Mouse (Mus musculus) liver, embryonic 12.5 days (tissue): ENCODE data around the gene Cacna2d4. TPM values are rescaled to one million over a fixed set of nuclear protein-coding genes. Genes with fewer than 3 reads are reported as not detected.

Experiments
- ATAC-seq: fragments of 200-750 bp; cut with Nextera tagmentation; 2 replicates; pipeline ENCODE4 v1.8.0; 2017; ENCODE audit warnings: moderate number of reproducible peaks, mild to moderate bottlenecking, moderate library complexity
- H3K27ac ChIP-seq: fragments of 300-500 bp; sonication (generic); 2 replicates; pipeline ENCODE4 v1.5.1; 2016; ENCODE audit warnings: mild to moderate bottlenecking
- H3K27me3 ChIP-seq: fragments of 300-500 bp; sonication (generic); replicated peaks from 2 replicates; pipeline ENCODE4 v1.6.1; 2016; ENCODE audit warnings: mild to moderate bottlenecking, moderate library complexity
- H3K36me3 ChIP-seq: fragments of 300-500 bp; sonication (generic); 2 replicates; pipeline ENCODE4 v1.6.1; 2016; ENCODE audit warnings: mild to moderate bottlenecking, moderate library complexity
- H3K4me1 ChIP-seq: fragments of 300-500 bp; sonication (generic); 2 replicates; pipeline ENCODE4 v1.6.1; 2016
- H3K4me2 ChIP-seq: fragments of 300-500 bp; sonication (generic); 2 replicates; pipeline ENCODE4 v1.6.1; 2016; ENCODE audit warnings: mild to moderate bottlenecking, moderate library complexity
- H3K4me3 ChIP-seq: fragments of 300-500 bp; sonication (generic); 2 replicates; pipeline ENCODE4 v1.5.1; 2016; ENCODE audit warnings: mild to moderate bottlenecking, moderate library complexity
- H3K9ac ChIP-seq: fragments of 300-500 bp; sonication (generic); 2 replicates; pipeline ENCODE4 v1.6.1; 2016; ENCODE audit warnings: mild to moderate bottlenecking, moderate library complexity
- H3K9me3 ChIP-seq: fragments of 300-500 bp; sonication (generic); replicated peaks from 2 replicates; pipeline ENCODE4 v1.6.1; 2016; ENCODE audit warnings: mild to moderate bottlenecking, moderate library complexity
- WGBS: fragments of 180-500 bp; shearing (Covaris S2); methylation state at CpG from one replicate; pipeline ENCODE4 v1.1.7; 2016; ENCODE audit not compliant: insufficient replicate concordance; 5-methylcytosine and 5-hydroxymethylcytosine counted together
- polyA plus RNA-seq: library from polyadenylated mRNA; unstranded; fragments of >200 nt; fragmentation: Nextera tagmentation; extraction: Ambion mirVana; gene quantifications from 2 replicates; pipeline ENCODE4 v1.2.1, GENCODE M21; 2016

The Cacna2d4 gene
- polyA plus RNA-seq, 1 experiment from 2014 or later = 0.05 TPM

DNA sequence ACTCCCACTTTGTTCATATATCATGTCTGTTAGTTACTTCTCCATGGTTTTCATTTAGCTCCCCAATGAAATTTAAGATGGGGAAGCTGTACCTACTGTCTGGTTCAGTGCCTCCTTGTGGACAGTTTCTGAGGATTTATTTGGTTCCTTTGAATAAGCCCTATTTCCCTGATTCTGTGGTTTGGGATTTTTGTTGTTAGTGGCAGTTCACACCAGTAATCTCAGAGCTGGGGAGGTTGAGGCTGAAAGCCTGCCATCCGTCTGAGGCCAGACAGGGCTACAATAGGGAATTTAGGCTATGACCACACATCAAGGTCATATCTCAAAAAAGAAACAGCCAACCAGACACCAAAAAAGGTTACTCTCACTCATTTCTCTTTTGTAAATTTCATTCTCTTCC, 142.3 kb downstream of the Cacna2d4 start:
- no peaks in the 10 kb centered on the region for H3K27me3 ChIP-seq
- H3K4me3 ChIP-seq = no peak overlapping the region
- no peak overlapping the region for H3K4me2 ChIP-seq
- no peak for ATAC-seq
- peak overlapping the region; percentile 11; the same call in 1 of the 2 replicates for H3K27ac ChIP-seq
- H3K9ac ChIP-seq = no peak overlapping the region
- WGBS = 50% methylated on average over 1 of the region's 1 CpGs
- peaks cover 88% of the 10 kb centered on the region for H3K4me1 ChIP-seq
- H3K36me3 ChIP-seq = peaks cover 12% of the 10 kb centered on the region
- no peaks in the 10 kb centered on the region for H3K9me3 ChIP-seq

DNA sequence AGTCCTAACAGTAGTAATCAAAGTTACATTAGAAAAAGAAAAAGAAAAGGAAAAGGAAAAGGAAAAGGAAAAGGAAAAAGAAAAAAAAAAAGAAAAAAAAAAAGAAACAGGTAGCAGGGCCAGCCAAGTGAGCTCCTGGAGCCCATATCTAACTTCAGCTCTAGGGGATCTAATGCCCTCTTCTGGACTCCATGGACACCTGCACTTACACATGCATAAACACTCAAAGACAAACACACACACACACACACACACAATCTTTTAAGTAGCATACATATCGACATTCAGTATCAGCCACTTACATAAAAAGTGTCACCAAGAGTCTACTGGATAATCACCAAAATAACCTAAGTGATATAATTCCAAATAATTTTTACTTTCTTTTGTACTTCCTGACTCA, 149.3 kb downstream of the Cacna2d4 start:
- no peak for ATAC-seq
- no peak overlapping the region for H3K9ac ChIP-seq
- WGBS = 94% methylated on average over 1 of the region's 1 CpGs
- H3K4me1 ChIP-seq = peaks cover 62% of the 10 kb centered on the region
- no peaks in the 10 kb centered on the region for H3K9me3 ChIP-seq
- H3K4me3 ChIP-seq = no peak overlapping the region
- H3K27ac ChIP-seq = no peak overlapping the region
- H3K4me2 ChIP-seq = no peak overlapping the region
- H3K36me3 ChIP-seq = peaks cover 27% of the 10 kb centered on the region
- H3K27me3 ChIP-seq = no peaks in the 10 kb centered on the region

DNA sequence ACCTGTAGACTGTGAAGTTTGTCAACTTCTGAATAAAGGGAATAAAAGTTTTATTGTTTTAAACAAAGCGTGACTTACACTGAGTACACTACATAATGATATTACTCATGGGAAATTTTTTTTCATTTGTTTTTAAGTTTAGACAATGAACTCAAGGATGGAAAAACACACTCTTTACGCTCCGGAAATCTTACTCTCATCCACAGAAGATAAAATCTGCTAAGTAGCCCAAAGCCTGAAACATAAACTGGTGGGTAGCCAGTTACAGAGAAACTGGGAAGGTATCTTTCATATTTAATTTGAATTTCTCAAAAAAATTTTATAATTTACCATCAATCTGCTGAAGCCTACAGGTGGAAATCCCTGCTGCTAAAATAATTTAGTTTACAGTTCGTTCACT, 150.1 kb downstream of the Cacna2d4 start:
- H3K27ac ChIP-seq = no peak overlapping the region
- peaks cover 55% of the 10 kb centered on the region for H3K4me1 ChIP-seq
- no peak for ATAC-seq
- H3K27me3 ChIP-seq = no peaks in the 10 kb centered on the region
- H3K4me3 ChIP-seq = peak overlapping the region; percentile 96
- H3K36me3 ChIP-seq = peaks cover 27% of the 10 kb centered on the region
- peak overlapping the region; percentile 78 for H3K4me2 ChIP-seq
- H3K9me3 ChIP-seq = no peaks in the 10 kb centered on the region
- no peak overlapping the region for H3K9ac ChIP-seq
- 80% methylated on average over 4 of the region's 4 CpGs for WGBS

DNA sequence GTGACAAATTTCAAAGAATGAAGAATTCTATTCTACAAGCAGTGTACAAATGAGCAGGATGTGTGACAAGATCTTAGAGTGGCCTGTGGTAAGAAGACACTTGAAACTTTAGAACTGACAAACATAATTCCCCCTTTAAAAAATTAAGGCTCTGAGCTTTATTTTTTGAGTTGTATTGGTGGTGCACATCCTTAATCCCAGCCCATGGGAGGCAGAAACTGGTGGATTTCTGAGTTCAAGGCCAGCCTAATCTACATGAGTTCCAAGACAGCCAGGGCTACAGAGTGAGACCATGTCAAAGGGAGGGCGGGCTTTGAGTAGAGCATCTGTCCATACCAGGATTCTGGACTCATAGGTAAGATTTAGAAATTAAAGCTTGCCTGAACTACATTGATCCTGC, 150.5 kb downstream of the Cacna2d4 start:
- H3K9ac ChIP-seq = peak overlapping the region; percentile 99
- H3K4me3 ChIP-seq = peak overlapping the region; percentile 96
- H3K9me3 ChIP-seq = no peaks in the 10 kb centered on the region
- peaks cover 27% of the 10 kb centered on the region for H3K36me3 ChIP-seq
- peak overlapping the region; percentile 23; the same call in 1 of the 2 replicates for H3K27ac ChIP-seq
- no peaks in the 10 kb centered on the region for H3K27me3 ChIP-seq
- 53% methylated on average over 1 of the region's 1 CpGs for WGBS
- peak overlapping the region; percentile 78 for H3K4me2 ChIP-seq
- peaks cover 51% of the 10 kb centered on the region for H3K4me1 ChIP-seq
- ATAC-seq = no peak

DNA sequence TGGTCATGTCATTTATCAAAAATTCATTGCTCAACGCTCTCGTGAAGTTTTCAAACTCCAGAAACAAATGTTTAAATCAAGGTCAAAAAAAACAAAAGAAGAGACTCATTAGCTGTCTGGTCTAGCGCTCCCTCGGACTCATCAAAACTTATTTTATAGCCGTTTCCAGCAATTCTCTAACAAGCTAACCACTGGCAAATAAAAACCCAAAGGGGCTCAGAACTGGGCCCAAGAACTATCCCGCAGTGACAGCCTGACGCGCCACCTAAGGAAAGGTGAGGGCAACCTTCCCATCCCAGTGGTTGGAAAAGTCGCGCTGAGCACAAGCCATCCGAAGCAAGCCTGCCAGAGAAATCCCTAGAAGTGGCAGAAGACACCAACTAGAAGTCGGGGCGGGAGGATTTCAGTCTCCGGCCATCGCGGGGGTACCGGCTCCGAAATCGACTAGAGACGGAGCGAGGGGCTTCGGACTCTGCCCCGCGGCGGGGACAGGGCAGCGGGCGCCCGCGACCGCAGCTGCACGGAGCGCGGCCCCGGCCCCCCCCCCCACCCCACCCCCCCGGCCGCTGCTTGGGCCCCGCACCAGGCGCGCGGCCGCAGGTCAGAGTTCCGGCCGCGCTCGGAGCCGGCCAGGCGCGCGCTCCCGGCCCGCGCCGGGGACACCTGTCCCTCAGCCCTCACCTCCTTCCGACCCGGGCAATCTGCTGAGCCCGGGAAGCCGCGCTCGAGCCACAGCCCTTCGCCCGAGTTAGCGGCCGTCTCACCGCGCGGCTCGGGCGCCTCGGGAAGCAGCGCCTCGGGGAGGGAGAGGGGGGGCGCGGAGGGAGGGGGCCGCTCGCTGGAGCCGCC, 151.7 kb downstream of the Cacna2d4 start:
- ATAC-seq = peak; percentile 81
- H3K4me3 ChIP-seq = peak overlapping the region; percentile 96
- peak overlapping the region; percentile 99 for H3K9ac ChIP-seq
- peak overlapping the region; percentile 93 for H3K27ac ChIP-seq
- H3K36me3 ChIP-seq = peaks cover 19% of the 10 kb centered on the region
- H3K27me3 ChIP-seq = no peaks in the 10 kb centered on the region
- H3K4me2 ChIP-seq = peak overlapping the region; percentile 78
- whole genome bisulfite sequencing = 1% methylated on average over 27 of the region's 76 CpGs
- H3K4me1 ChIP-seq = peaks cover 41% of the 10 kb centered on the region
- H3K9me3 ChIP-seq = no peaks in the 10 kb centered on the region

DNA sequence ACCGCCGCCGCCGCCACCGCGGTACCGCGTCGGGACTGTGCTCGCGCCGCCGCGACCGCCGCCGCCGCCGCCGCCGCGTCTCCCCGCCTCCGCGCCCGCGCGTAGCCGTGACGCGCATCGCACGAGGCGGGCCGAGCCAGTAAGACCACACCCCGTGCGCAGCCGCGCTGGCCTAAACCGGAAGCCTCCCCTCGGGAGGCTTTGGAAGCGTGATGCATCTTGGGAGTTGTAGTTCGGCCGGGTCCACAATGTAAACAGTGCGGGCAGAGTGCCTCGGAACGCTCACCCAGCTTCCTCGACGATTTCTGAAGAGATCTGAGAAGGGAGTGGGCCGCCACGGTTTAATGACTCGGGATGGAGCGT, 152.3 kb downstream of the Cacna2d4 start:
- ATAC-seq = peak; percentile 98
- H3K36me3 ChIP-seq = peaks cover 14% of the 10 kb centered on the region
- H3K27ac ChIP-seq = peak overlapping the region; percentile 93
- no peaks in the 10 kb centered on the region for H3K27me3 ChIP-seq
- WGBS = under 1% methylated on average over 51 of the region's 53 CpGs
- H3K4me1 ChIP-seq = peaks cover 38% of the 10 kb centered on the region
- H3K9me3 ChIP-seq = no peaks in the 10 kb centered on the region
- H3K4me2 ChIP-seq = peak overlapping the region; percentile 78
- H3K4me3 ChIP-seq = peak overlapping the region; percentile 96
- peak overlapping the region; percentile 99 for H3K9ac ChIP-seq

DNA sequence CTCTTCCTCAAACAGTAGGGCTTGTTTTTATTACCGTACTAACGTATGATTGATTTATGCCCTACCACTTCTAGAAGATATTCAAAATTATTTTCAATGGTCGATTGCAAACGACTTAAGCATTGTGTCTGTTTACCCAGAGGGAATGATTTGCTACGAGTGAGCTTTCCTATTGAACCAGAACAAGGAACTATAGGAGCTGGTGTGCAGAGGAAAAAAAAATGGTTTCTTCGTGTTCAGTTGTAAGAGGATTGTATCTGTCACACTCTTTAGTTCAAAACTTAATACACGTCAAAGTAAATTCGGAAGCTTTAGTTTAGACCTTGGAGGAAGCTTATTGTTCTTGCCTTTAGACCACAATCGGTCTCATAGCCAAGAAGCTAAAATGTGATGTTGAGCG, 152.8 kb downstream of the Cacna2d4 start:
- H3K9me3 ChIP-seq = no peaks in the 10 kb centered on the region
- H3K4me1 ChIP-seq = peaks cover 35% of the 10 kb centered on the region
- peak overlapping the region; percentile 96 for H3K4me3 ChIP-seq
- peak overlapping the region; percentile 72 for H3K4me2 ChIP-seq
- no peaks in the 10 kb centered on the region for H3K27me3 ChIP-seq
- 18% methylated on average over 10 of the region's 10 CpGs for WGBS
- no peak for ATAC-seq
- H3K27ac ChIP-seq = peak overlapping the region; percentile 93
- H3K9ac ChIP-seq = peak overlapping the region; percentile 99
- H3K36me3 ChIP-seq = peaks cover 10% of the 10 kb centered on the region

DNA sequence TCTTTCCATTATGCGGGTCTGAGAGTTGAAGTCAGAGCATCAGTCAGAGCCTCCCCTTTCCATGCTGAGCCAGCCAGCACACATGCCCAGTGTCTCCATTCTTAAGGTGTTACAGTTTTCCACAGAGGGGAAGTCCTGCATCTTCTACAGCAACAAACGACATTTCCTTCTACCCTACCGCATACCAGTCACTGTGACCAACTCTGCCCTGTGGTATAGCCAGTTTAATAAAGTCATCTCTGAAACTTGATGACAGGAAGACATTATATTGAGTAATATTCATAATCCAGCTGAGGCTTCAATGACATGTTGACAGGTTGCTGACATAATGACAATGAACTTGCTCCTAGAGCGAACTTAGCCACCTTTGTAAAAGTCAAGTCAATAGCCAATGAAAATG, 154.4 kb downstream of the Cacna2d4 start:
- Histone ChIP-seq H3K36me3 (no peaks in the 10 kb centered on the region), H3K27ac (no peak overlapping the region), H3K4me1 (peaks cover 33% of the 10 kb centered on the region), H3K27me3 (no peaks in the 10 kb centered on the region), H3K9me3 (no peaks in the 10 kb centered on the region), H3K9ac (no peak overlapping the region), H3K4me2 (no peak overlapping the region), H3K4me3 (no peak overlapping the region)
- 79% methylated on average over 4 of the region's 4 CpGs for WGBS
- ATAC-seq = no peak

DNA sequence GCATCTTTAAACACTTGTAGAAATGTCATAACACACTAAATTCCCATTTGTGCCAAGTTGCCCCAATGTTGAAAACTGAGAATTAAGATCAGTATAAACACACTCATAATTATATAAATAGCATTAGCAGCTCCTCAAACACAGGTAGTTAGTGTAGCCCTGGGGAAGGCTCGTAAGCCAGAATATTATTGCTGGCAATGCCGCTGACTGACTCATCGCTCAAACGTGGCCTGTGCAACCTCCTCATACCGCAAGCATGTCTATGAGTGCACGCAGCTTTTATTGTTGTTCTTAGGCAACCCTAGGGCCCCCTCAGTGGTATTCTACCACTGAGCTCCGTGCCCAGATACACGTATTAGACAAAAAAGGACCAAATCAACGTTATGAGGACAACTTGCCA, 156.5 kb downstream of the Cacna2d4 start:
- no peaks in the 10 kb centered on the region for H3K36me3 ChIP-seq
- 80% methylated on average over 9 of the region's 9 CpGs for WGBS
- H3K27me3 ChIP-seq = no peaks in the 10 kb centered on the region
- no peak overlapping the region for H3K9ac ChIP-seq
- H3K9me3 ChIP-seq = no peaks in the 10 kb centered on the region
- H3K4me1 ChIP-seq = peaks cover 24% of the 10 kb centered on the region
- H3K4me2 ChIP-seq = no peak overlapping the region
- H3K27ac ChIP-seq = no peak overlapping the region
- no peak overlapping the region for H3K4me3 ChIP-seq
- no peak for ATAC-seq

DNA sequence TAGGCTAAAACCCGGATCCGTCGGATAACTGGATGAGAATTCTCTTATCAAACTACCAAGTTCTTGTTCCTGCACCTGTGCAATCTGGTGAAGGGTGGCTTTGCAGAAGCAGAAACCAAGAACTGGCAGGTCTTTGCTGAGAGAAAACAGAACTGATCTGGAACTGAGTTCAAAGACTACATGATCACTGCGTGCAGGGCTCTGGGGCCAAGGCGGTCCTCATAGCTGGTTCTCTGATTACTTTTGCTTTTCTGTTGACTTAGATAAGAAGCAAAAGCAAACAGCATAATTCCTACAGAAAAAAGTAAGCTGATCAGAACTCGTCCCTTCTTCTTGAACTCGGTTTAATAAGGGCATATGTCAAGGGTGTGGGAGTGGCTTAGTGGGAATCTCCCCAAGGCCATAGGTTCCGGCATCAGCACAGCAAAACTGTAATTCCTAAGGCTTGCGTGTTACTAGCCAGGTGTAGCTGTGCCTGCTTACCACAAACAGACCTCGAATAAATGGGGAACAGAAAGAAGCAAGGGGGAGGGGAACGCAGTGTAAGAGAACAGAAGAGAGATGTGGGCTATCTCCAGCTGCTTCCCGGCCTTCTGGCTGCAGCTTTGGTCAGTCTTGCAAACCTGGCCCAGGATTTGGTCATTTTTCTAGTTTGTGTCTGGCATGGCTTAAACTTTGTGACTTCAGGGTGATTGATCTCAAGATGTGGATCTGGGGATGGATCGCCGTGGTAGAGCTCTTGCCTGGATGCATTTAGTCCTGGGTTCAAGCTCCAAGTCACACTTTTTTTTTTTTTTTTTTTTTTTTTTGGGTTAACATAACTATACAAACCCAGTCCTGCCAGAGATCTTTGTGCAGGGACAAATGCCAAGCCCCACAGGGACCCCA, 159.3 kb downstream of the Cacna2d4 start:
- H3K4me2 ChIP-seq = peak overlapping the region; percentile 25
- H3K9ac ChIP-seq = no peak overlapping the region
- WGBS = 44% methylated on average over 14 of the region's 14 CpGs
- H3K4me3 ChIP-seq = no peak overlapping the region
- no peaks in the 10 kb centered on the region for H3K36me3 ChIP-seq
- H3K9me3 ChIP-seq = no peaks in the 10 kb centered on the region
- H3K27me3 ChIP-seq = no peaks in the 10 kb centered on the region
- ATAC-seq = no peak; the same call in 1 of the 2 replicates
- H3K4me1 ChIP-seq = peaks cover 15% of the 10 kb centered on the region
- peak overlapping the region; percentile 17; the same call in 1 of the 2 replicates for H3K27ac ChIP-seq

DNA sequence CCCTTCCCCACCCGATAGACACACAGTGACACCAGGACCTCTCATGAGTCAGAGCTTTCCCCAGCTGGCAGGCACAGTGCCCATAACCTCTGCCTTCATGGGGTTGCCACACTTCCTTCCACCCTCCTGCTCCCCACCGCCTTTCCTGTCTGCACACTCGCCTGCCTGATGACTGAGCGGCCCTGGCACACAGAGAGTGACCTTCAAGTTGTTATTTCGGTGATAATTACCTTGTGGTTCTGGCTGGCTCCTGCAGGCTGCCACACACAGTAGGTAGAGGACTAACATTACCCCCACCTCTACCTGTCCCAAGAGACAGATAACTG, 159.9 kb downstream of the Cacna2d4 start:
- H3K36me3 ChIP-seq = no peaks in the 10 kb centered on the region
- ATAC-seq = peak; percentile 37
- 22% methylated on average over 5 of the region's 5 CpGs for WGBS
- no peak overlapping the region for H3K9ac ChIP-seq
- H3K9me3 ChIP-seq = no peaks in the 10 kb centered on the region
- H3K4me2 ChIP-seq = no peak overlapping the region
- H3K4me1 ChIP-seq = peaks cover 15% of the 10 kb centered on the region
- H3K27ac ChIP-seq = no peak overlapping the region
- H3K4me3 ChIP-seq = no peak overlapping the region
- no peaks in the 10 kb centered on the region for H3K27me3 ChIP-seq

DNA sequence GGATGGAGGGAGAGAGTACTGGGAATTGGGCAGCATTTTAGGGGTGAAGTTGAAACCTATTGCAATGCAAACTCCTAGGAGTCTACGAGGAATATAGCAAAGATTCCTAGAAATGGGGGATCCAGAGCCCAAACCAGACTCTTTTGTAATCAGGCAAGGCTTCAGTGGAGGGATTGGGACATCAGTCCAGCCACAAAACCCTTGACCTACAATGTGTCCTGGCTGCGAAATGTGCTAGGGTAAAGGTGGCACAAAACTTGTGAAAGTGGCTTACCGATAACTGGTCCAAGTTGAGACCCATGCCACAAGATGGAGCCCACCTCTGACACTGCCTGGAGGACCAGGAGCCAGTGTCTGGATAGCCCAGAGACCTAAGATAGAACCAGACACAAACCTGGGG, 163.0 kb downstream of the Cacna2d4 start:
- peaks cover 36% of the 10 kb centered on the region for H3K4me1 ChIP-seq
- H3K4me2 ChIP-seq = no peak overlapping the region
- no peaks in the 10 kb centered on the region for H3K27me3 ChIP-seq
- WGBS = 82% methylated on average over 3 of the region's 3 CpGs
- H3K9ac ChIP-seq = no peak overlapping the region
- H3K27ac ChIP-seq = no peak overlapping the region
- H3K9me3 ChIP-seq = no peaks in the 10 kb centered on the region
- no peak overlapping the region for H3K4me3 ChIP-seq
- H3K36me3 ChIP-seq = no peaks in the 10 kb centered on the region
- ATAC-seq = no peak
